Mouse (Mus musculus) megakaryocyte, embryonic 14.5 days (primary cell): Measurements from ENCODE around the gene Tdrd12. TPM values are rescaled to one million over a fixed set of nuclear protein-coding genes. Genes with fewer than 3 reads are reported as not detected.

Source experiments
- H3K27me3 ChIP-seq: replicated peaks from 2 replicates; pipeline ENCODE3; 2012; ENCODE audit warnings: inconsistent platforms
- H3K36me3 ChIP-seq: replicated peaks from 2 replicates; pipeline ENCODE3; 2012; ENCODE audit warnings: low read length, inconsistent platforms, mixed read lengths
- H3K4me1 ChIP-seq: 2 replicates; pipeline ENCODE4 v1.6.1; 2012; ENCODE audit warnings: inconsistent platforms
- H3K4me3 ChIP-seq: replicated peaks from 2 replicates; pipeline ENCODE3; 2012; ENCODE audit warnings: moderate library complexity, mild to moderate bottlenecking, inconsistent platforms
- H3K9me3 ChIP-seq: 2 replicates; pipeline ENCODE4 v1.6.1; 2012; ENCODE audit warnings: inconsistent platforms
- FLI1 ChIP-seq: IDR thresholded peaks from 2 replicates; pipeline ENCODE4 v1.6.1; 2012; ENCODE audit warnings: low read length, inconsistent platforms, mixed read lengths
- GATA1 ChIP-seq: IDR thresholded peaks from 3 replicates; pipeline ENCODE4 v1.6.1; 2012; ENCODE audit warnings: mixed read lengths, low read length, inconsistent platforms, borderline replicate concordance
- polyA plus RNA-seq: library from polyadenylated mRNA; stranded (reverse); fragments of >175 nt; gene quantifications from 2 replicates; pipeline ENCODE4 v1.2.3, GENCODE M21; 2012; ENCODE audit warnings: low replicate concordance; ENCODE audit not compliant: insufficient read depth

The Tdrd12 gene
- polyA plus RNA-seq, 1 experiment, result 0.12 TPM

DNA sequence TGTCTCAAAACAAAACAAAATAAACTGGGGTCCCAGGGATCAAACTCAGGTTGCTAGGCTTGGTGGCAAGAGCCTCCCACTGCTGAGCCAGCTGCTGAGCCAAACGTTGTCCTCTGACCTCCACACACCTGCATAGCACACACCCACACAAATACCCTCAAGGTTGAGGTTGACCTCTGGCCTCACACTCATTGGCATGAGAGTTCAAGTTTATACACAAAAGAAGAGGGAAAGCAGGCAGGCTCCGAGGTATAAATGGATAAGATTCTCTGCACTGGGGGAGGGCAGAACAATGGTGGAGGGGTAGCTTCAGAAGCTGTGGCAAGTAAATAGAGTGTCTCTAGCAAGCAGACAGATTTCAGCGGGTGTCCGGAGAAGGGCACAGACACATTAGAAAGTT is 90.0 kb downstream of the Tdrd12 start:
- 0 out of 2 replicates have a peak, but pooled peaks cover 4% of the 10 kb centered on the region for H3K9me3 ChIP-seq
- H3K4me1 ChIP-seq, result no peaks in the 10 kb centered on the region
- no peak overlapping the region for H3K4me3 ChIP-seq
- TF ChIP-seq GATA1 (no peak), FLI1 (no peak)
- H3K27me3 ChIP-seq, result peaks cover 15% of the 10 kb centered on the region
- H3K36me3 ChIP-seq, result no peaks in the 10 kb centered on the region

DNA sequence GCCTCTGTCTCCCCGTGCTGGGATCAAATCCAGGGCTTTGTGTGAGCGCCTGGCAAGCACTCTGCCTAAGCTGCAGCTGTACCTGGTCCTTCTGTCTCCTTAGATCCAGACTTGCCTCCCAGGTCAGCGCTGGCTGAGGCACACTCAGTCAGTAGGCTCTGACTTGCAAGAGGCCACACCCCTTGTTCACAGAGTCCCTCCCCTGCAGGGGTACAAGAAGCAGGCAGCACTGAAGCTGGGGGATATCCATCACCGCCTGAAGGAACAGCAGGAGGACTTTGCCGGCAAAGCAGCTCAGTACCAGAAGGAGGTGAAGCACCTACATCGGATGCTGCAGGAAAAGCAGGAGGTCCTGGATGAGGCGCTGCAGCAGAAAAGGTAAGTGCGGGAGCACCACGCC is 102.3 kb downstream of the Tdrd12 start:
- H3K9me3 ChIP-seq, result no peaks in the 10 kb centered on the region
- no peaks in the 10 kb centered on the region for H3K27me3 ChIP-seq
- H3K36me3 ChIP-seq, result peaks cover 85% of the 10 kb centered on the region
- no peaks in the 10 kb centered on the region; the same call in 1 of the 2 replicates for H3K4me1 ChIP-seq
- TF ChIP-seq FLI1 (no peak), GATA1 (no peak)
- no peak overlapping the region for H3K4me3 ChIP-seq

DNA sequence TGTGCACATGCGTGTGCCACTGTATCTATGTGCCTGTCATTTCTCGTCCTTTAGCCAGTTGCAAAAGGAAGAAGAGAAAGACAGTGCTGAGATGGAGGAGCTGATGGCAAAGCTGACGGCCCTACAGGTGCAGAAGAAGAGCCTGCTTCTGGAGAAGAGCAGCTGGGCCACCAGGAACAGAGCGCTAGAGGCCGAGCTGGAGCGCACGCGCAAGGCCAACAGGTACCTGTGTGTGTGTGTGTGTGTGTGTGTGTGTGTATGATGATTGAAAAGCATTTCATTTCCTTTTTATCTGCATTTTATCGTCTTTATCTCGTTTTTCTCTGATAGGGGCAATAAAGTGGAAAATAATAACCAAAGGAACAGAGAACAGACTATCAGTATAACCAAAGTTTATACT is 109.4 kb downstream of the Tdrd12 start:
- Histone ChIP-seq H3K9me3 (no peaks in the 10 kb centered on the region), H3K27me3 (no peaks in the 10 kb centered on the region), H3K4me3 (no peak overlapping the region), H3K4me1 (no peaks in the 10 kb centered on the region; the same call in 1 of the 2 replicates), H3K36me3 (peaks cover 70% of the 10 kb centered on the region)
- TF ChIP-seq FLI1 (no peak), GATA1 (no peak)

DNA sequence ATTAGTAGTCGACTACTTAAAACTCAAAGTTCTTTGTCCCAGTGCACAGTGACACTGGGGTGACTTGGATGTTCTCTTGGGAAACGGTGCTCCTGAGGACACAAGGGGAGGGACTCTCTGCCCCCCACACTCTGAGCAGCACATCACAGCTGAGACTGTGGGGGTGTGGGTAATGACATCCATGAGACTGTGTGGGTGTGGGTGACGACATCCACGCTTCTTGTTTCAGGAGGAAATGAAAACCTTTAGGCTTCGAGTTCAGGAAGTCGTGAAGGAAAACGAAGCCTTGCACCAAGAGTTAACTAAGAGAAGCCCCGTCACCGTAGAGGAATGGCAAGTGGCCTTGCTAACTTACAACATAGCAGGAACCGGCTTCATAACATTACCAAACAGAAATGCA is 114.5 kb downstream of the Tdrd12 start:
- Histone ChIP-seq H3K4me3 (no peak overlapping the region), H3K36me3 (peaks cover 76% of the 10 kb centered on the region), H3K27me3 (no peaks in the 10 kb centered on the region), H3K4me1 (no peaks in the 10 kb centered on the region), H3K9me3 (no peaks in the 10 kb centered on the region)
- TF ChIP-seq FLI1 (no peak), GATA1 (no peak)

Other genes with a start within 250 kb of the Tdrd12 start
- gene Gpatch1, start 219.3 kb downstream of the Tdrd12 start, polyA plus RNA-seq, result 4.0 and 8.6 TPM in 2 replicates
- gene Rhpn2, start 203.6 kb downstream of the Tdrd12 start, polyA plus RNA-seq, result not detected in 2 replicates
- 1.5 and 11.0 TPM in 2 replicates for gene Faap24, start 140.9 kb downstream of the Tdrd12 start, polyA plus RNA-seq
- gene Cep89, start 140.7 kb downstream of the Tdrd12 start, polyA plus RNA-seq, result 3.8 and 7.6 TPM in 2 replicates
- not detected in 2 replicates for gene Slc7a9, start 88.9 kb downstream of the Tdrd12 start, polyA plus RNA-seq
- gene Nudt19, start 18.6 kb upstream of the Tdrd12 start, polyA plus RNA-seq, result 5.3 and 9.6 TPM in 2 replicates
- 0.03 TPM in 1 of 2 replicates, not detected in the other for gene Rgs9bp, start 47.8 kb upstream of the Tdrd12 start, polyA plus RNA-seq
- 8.0 and 33.7 TPM in 2 replicates for gene Ankrd27, start 48.5 kb upstream of the Tdrd12 start, polyA plus RNA-seq
- 29.5 and 220 TPM in 2 replicates for gene Pdcd5, start 109.8 kb upstream of the Tdrd12 start, polyA plus RNA-seq
- 5.1 TPM in 1 of 2 replicates, not detected in the other for gene Dpy19l3, start 216.7 kb upstream of the Tdrd12 start, polyA plus RNA-seq